Mouse (Mus musculus): ENCODE results near the gene Chil5.

GRCm38 (mm10) chr3:106021840-106022239 is 10.8 kb downstream of the Chil5 start:
- no peak for TF ChIP-seq POLR2A (IDR thresholded peaks at IDR 0.05; ENCODE audit: low read depth, low read length)
- TF ChIP-seq CTCF (IDR thresholded peaks at IDR 0.05; ENCODE audit: borderline replicate concordance, insufficient read depth, low read length) = no peak
